Mouse (Mus musculus): ENCODE results near the gene Gucy1a1. TPM values are rescaled to one million over a fixed set of nuclear protein-coding genes. Genes with fewer than 3 reads are reported as not detected.

The Gucy1a1 gene
- polyA plus RNA-seq, 1 experiment: not detected

DNA sequence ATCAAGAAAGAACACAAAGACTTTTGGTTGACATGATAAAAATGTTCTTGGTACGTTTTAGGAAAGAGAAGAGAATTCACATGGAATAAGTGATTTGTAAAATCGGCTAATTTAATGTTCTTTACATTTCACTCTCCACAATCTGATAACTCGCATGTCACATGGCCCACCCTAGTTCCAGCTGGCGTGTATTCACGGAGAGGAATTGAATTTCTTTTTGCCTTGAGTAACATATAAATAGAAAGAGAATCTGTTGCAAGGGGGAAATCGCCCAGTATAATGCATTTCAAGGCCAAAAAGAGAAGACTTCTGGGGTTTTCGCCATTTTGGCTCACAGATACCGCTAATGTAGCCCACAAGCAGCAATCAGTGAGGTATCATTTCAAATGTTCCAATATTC lies 99.5 kb downstream of the Gucy1a1 start:
- TF ChIP-seq GATA1 (IDR thresholded peaks at IDR 0.05; ENCODE audit: low read length): no peak

DNA sequence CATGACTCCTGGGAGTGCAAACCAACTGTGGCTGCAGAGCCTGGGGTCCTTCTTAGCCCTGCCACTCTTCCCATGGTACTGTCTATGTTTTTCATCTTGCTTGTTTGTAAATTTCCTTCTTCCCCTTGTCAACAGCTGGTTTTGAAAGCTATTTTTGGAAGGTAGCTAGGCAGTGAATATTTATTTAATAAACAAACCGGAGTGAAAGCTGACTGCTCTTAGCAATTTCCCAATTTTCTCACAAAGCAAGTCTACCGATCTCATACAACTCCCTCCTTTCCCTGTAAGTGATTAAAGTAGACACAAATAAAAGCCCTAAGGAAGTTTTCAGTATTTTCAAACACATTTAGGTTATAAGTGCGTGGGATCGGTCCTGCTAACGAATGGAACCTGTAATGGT lies 100.7 kb downstream of the Gucy1a1 start:
- TF ChIP-seq GATA1 (IDR thresholded peaks at IDR 0.05; ENCODE audit: low read length): no peak

DNA sequence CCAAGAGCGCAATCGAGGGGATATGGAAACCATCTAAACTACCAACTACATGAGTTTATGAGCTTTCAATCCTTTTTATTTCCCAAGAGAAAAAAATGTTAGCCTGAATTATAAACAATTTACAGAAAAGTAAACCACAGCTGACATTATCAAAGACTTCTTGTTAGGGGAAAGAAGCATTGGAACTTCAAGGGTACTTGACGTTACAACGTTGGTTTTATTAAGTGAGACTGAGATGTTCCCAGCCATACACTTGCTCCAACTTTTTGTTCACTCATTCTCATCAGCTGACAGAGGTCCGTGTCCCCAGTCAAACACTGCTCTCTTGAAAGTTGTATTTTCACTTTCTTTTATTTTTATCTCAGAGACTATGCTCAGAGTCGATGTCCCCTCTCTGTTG lies 101.9 kb downstream of the Gucy1a1 start:
- TF ChIP-seq GATA1 (IDR thresholded peaks at IDR 0.05; ENCODE audit: low read length): no peak

Other genes with a start within 250 kb of the Gucy1a1 start
- gene Ctso, start 213.2 kb downstream of the Gucy1a1 start, polyA plus RNA-seq (2012): 0.97 and 1.7 TPM in 2 replicates
- not detected in 2 replicates for gene Tdo2, start 169.6 kb downstream of the Gucy1a1 start, polyA plus RNA-seq (2012)
- gene Asic5, start 163.5 kb downstream of the Gucy1a1 start, polyA plus RNA-seq (2012): not detected in 2 replicates
- not detected in 2 replicates for gene Gucy1b1, start 71.1 kb downstream of the Gucy1a1 start, polyA plus RNA-seq (2012)
- gene Map9, start 212.3 kb upstream of the Gucy1a1 start, polyA plus RNA-seq (2012): not detected in 2 replicates